Mouse (Mus musculus) adrenal gland, adult 18-20 months (tissue): ENCODE data around the gene Cilp. TPM values are rescaled to one million over a fixed set of nuclear protein-coding genes. Genes with fewer than 3 reads are reported as not detected.
"Not testable (repeated sequence)": the region's sequence is repeated elsewhere in the genome, so short reads cannot be mapped to it uniquely, and the experiment has no call there.

Experiments used
- DNase-seq, 2 experiments: peaks; one replicate each; pipeline ENCODE4 v3.0.0; 2021 to 2022; ENCODE audit warnings: low spot score in 2 of 2
- long read RNA-seq, 2 experiments: library from polyadenylated mRNA; stranded (forward); transcript quantifications; one replicate each; pipeline ENCODE4 v2.0.0; 2021
- total RNA-seq, 2 experiments: library from RNA; stranded (reverse); gene quantifications; 1 replicate in 1 of 2; 2 replicates in 1 of 2; pipeline ENCODE4 v1.2.3; 2021

Cilp gene
- 1 to 10 TPM; 3.1 to 5.9 TPM for total RNA-seq
- long read RNA-seq, experiment 1, full-length matches to known transcripts, result 6 of 6 reads
- long read RNA-seq, experiment 1, partial matches to known transcripts, result 0 of 6 reads
- long read RNA-seq, experiment 1, other reads (novel, unspliced or antisense), result 0 of 6 reads
- long read RNA-seq, experiment 2, full-length matches to known transcripts, result 1 of 3 reads
- long read RNA-seq, experiment 2, partial matches to known transcripts, result 2 of 3 reads
- long read RNA-seq, experiment 2, other reads (novel, unspliced or antisense), result 0 of 3 reads

GRCm38 (mm10) chr9:65264959-65265358 lies at the start of gene Cilp:
Cilp (plus strand) TSS chr9:65265180.
- DNase-seq, result no peak

GRCm38 (mm10) chr9:65215494-65216126 lies 49.4 kb upstream of the Cilp start:
- DNase-seq, result no peak

GRCm38 (mm10) chr9:65216972-65217371 lies 48.0 kb upstream of the Cilp start:
- no peak for DNase-seq

GRCm38 (mm10) chr9:65217661-65218060 lies 47.3 kb upstream of the Cilp start:
- peak in 1 of 2 experiments; percentile 37 for DNase-seq

- no peak for DNase-seq
Observed at GRCm38 (mm10) chr9:65218916-65219315, 46.1 kb upstream of the Cilp start.

GRCm38 (mm10) chr9:65220398-65220797 lies 44.6 kb upstream of the Cilp start:
- DNase-seq, result not testable (repeated sequence)

GRCm38 (mm10) chr9:65223927-65224326 lies 41.1 kb upstream of the Cilp start:
- no peak for DNase-seq

- peak in 1 of 2 experiments; percentile 43 for DNase-seq
Observed at GRCm38 (mm10) chr9:65225795-65226194, 39.2 kb upstream of the Cilp start.

- DNase-seq, result no peak
Observed at GRCm38 (mm10) chr9:65230250-65230649, 34.7 kb upstream of the Cilp start.

- no peak for DNase-seq
Observed at GRCm38 (mm10) chr9:65231284-65231683, 33.7 kb upstream of the Cilp start.

- DNase-seq, result no peak
Observed at GRCm38 (mm10) chr9:65233243-65233985, 31.6 kb upstream of the Cilp start.

- no peak for DNase-seq
Observed at GRCm38 (mm10) chr9:65234734-65235133, 30.2 kb upstream of the Cilp start.

- no peak for DNase-seq
Observed at GRCm38 (mm10) chr9:65235601-65236000, 29.4 kb upstream of the Cilp start.

- DNase-seq, result no peak
Observed at GRCm38 (mm10) chr9:65237616-65238015, 27.4 kb upstream of the Cilp start.

GRCm38 (mm10) chr9:65238191-65238760 lies 26.7 kb upstream of the Cilp start:
- DNase-seq, result no peak

- no peak for DNase-seq
Observed at GRCm38 (mm10) chr9:65239176-65239575, 25.8 kb upstream of the Cilp start.

GRCm38 (mm10) chr9:65239731-65240130 lies 25.2 kb upstream of the Cilp start:
- DNase-seq, result no peak

- DNase-seq, result no peak
Observed at GRCm38 (mm10) chr9:65240587-65240986, 24.4 kb upstream of the Cilp start.

GRCm38 (mm10) chr9:65241973-65242372 lies 23.0 kb upstream of the Cilp start:
- DNase-seq, result no peak

- no peak for DNase-seq
Observed at GRCm38 (mm10) chr9:65243249-65243648, 21.7 kb upstream of the Cilp start.

- DNase-seq, result no peak
Observed at GRCm38 (mm10) chr9:65244036-65244806, 20.8 kb upstream of the Cilp start.
